Mouse (Mus musculus) induced T-regulatory cell, adult 2 months (primary cell): Measurements from ENCODE around the gene Ccdc82.

ENCODE experiments used
- DNase-seq: peaks from one replicate; pipeline ENCODE4 v3.0.0-alpha.2; 2012; ENCODE audit warnings: low read depth

Ccdc82 gene

GRCm38 (mm10) chr9:13246815-13247638, at the start of gene Ccdc82:
Gene Ccdc82 (plus strand): TSS chr9:13246955.
- DNase-seq = peak; percentile 95

DNA sequence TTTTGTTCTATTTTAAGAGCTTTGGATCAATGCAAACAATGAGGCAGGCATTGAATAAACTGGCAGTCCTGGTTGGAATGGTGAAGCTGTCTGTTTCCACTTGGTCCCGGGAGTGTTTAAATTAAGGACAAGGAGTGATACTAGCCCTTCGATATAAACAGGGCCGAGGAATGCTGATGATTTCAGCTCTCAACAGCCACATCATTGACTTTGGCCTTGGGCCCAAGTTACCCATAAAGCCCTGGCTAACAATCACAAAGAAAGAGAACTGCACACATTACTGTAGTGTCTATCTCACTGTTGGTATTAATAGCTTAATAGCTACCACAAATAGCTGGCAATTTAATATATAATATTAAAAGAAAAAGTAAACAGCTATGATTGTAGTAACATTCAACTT, 46.7 kb upstream of the Ccdc82 start:
- DNase-seq = no peak

GRCm38 (mm10) chr9:13203109-13203508, 43.6 kb upstream of the Ccdc82 start:
- peak; percentile 3 for DNase-seq

DNA sequence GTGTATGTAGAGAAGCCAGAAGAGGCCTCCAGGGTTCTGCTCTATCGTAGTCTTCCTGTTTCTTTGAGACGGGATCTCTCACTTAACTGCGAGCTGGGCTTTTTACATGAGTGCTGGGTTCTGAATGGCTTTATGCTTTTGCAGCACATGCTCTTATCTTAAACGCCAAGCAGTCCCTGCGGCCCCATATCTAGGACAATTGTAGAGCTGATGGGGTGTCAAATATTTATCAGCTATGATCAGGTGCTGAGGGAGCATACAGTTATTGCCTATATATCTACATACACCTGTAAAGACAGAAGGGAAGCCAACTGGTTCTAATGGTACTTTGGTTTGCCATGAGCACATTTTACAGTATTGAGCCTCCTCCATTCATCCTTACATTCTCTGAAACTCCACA, 43.1 kb upstream of the Ccdc82 start:
- DNase-seq = no peak

- no peak for DNase-seq
Measured at GRCm38 (mm10) chr9:13206369-13206768, 40.4 kb upstream of the Ccdc82 start.

GRCm38 (mm10) chr9:13225872-13226271, 20.9 kb upstream of the Ccdc82 start:
- DNase-seq = no peak

- no peak for DNase-seq
Measured at GRCm38 (mm10) chr9:13230553-13230952, 16.2 kb upstream of the Ccdc82 start.

DNA sequence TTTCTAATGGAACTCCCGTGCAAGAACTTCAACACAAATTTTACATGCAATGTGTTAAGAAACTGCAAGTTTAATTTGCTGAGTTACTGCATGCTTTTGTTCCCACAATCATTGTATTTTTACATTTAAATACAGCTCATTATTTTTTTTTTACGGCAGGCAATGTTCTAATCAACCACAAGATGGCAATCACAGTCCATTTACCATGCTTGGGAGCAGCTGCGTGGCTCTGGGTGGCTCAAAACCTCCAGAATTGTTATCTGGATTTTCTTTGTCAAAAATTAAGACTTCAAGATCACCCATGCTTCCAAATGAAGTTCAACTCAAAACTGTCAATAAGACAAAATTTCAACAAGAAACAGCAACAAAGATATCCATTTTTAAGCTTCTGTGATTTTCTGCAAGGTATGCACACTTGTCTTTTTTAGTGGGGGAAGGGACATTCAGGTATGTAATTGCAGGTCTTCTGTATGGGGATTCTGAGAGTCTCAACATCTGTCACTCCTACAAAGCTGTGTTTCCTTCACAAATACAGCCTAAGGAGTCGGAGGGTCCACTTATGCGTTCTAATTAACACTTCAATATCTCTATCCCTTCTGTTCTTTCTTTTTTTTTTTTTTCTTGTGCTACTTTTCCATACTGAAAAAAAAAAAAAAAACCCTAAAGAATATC, 15.1 kb upstream of the Ccdc82 start:
- peak; percentile 75 for DNase-seq

GRCm38 (mm10) chr9:13242321-13242720, 4.4 kb upstream of the Ccdc82 start:
- peak; percentile 78 for DNase-seq

DNA sequence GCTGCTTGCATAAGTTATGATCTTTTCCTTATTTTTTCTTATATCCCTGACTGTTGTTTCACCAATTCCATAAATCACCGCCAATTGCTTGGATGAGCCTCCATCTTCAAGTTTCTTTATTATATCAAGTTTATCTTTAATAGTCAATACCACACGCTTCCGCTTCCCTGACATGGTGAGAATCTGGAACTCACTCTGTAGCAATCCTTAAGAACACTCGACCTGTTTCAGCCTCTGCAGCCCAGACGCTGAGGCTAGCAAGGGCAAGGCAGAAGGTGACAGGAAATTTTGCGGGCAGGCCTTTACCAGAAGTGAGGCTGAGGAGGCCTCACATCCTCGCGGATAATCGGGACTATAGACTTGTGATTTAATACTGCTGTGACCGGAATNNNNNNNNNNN, 1.3 kb upstream of the Ccdc82 start, which contains the start of gene Jrkl:
Gene Jrkl, minus strand, starts transcription at position 349 of the 400 bp plus-strand sequence.
- peak; percentile 67 for DNase-seq

GRCm38 (mm10) chr9:13248104-13248503, 1.3 kb downstream of the Ccdc82 start:
- DNase-seq = no peak

GRCm38 (mm10) chr9:13251251-13251650, 4.5 kb downstream of the Ccdc82 start:
- no peak for DNase-seq

DNA sequence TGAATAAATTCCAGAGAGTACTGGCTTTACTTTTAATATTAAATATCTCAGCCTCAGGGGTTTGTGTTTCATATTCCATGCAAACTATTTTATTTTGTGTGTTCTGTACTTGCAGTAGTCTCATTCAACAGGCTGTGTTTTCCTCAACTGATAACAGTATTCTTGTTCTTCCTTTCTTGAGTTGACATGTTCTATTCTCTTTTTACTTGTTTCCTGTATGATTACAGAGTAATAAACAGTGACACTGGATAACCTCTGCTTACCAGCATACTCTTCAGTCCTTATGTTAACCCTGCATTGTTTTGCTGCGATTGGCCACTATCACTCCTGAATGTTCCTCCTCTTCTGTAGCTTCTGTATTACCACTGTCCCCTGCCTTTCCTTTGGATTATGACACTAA, 10.0 kb downstream of the Ccdc82 start:
- DNase-seq = no peak

- DNase-seq = no peak
Measured at GRCm38 (mm10) chr9:13258173-13258572, 11.4 kb downstream of the Ccdc82 start.

GRCm38 (mm10) chr9:13260980-13261379, 14.2 kb downstream of the Ccdc82 start:
- no peak for DNase-seq

DNA sequence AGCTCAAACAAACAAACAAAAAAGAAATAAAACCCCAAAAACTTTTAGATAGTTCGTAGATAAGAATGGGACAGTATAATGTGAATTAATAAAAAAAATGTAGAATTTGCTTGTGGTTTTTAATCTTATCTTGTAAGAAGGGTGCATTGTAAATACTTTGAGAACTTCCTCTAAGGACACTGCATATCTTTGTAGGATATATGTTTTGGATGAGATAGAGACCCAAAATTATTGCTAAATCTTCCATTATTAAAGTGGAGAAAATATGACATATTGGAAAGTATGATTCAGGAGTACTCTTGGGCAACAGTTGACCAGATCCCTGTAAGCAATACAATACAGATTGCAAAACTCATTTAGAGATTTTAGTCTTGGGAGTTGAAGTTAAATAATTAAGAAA, 26.5 kb downstream of the Ccdc82 start:
- DNase-seq = no peak

DNA sequence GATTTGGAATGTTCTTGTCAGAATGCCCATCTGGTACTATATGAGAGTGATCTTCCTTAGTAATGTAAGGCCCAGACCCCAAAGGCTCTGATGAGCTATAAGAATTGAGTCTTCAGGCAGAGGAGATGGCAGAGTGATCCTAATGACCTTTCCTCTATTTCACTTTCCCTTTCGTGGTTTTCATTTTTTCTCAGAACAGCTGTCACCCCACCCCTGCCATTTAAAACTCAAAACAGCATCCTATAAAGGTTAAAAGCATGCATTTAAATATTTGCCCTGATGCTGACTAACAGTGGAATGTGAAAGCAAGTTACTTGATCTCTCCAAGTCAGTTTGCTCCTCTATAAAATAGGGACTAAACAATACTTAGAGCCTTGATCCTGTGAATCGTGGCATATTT, 40.7 kb downstream of the Ccdc82 start:
- DNase-seq = no peak

DNA sequence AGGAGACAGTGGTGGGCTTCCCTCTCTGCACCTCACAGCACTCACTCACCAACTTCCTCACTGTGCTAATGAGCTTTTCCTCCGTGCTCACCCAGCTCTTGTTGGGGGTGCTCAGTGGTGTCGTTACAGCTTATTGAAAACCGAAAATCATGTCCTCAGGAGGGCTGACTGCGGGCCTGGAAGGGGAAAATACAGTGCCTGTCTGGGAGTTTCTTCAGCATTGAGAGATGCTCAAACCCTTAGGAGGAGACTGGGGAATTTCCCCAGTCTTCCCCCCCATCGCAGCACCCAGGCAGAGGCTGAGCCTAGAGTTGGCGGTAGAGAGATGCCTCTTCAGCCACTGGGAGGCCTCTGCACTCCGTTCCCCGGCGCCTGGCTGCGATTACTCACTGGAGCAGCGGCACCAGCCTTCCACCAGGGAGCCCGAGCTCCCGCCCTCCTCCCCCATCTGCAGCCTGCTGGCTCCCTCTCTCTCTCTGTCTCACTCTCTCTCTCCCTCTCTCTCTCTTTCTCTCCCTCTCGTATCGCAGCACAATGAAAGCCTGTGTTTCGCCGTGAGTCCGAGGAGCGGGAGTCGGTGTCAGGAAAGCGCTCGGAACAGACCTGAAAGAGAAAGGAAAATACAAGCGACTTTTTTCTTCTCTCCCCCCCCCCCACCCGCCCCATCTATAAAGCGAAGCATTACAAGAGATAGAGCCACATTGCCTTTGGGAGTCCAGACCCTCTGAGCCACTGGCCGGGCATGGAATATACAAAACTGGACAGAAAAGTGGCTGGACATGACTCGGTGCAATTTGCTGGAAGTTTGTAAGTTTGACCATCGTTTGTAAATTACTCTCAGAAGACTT, 49.7 kb downstream of the Ccdc82 start:
- peak; percentile 92 for DNase-seq

DNA sequence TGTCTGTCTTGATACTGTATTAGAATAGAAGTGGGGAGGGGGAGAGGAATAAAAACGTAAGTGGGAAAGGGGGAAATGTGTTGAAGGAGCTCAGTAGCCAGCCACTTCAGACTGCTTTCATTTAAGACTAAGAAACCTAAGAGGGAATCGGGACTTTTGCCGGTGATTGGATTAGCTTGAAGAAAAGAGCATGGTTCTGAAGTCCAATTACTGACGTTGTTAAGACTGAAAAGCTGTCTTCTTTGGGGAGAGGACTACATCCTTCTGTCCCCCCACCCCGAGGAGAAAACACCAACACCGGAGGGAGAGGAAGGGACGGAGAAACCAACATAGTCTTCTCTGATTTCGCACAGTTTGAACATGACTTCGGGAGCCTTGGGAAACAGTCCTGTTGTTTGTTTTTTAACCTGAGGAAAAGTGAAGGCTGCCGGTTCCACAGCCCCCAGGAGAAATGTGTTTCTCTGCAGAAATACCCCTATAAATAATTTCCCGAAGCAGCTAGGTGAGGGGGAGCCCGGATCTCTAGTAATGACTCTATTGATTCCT, 50.4 kb downstream of the Ccdc82 start:
- DNase-seq = peak; percentile 63

GRCm38 (mm10) chr9:13297668-13298512, 51.1 kb downstream of the Ccdc82 start, which contains the start of gene Maml2:
Gene Maml2 (plus strand): TSS chr9:13297957.
- DNase-seq = peak; percentile 77

DNA sequence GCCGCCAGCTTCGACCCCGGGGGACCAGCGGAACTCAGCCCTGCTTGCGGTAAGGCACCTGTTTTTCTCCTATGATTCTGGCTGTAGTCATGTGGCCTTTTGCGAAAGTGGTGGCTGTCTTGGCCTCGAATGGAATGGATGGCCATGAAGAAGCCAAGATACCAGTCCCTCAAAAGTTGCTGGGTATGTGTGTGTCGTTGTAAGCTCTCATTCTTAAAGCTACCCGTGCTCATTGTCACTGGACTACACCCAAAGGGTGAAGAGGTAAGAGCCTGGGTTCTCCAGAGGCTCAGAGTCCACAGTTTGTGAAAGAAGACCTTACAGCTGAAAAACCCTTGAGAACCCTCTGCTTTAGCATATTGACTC, 51.7 kb downstream of the Ccdc82 start:
- peak; percentile 52 for DNase-seq
